Mouse (Mus musculus) embryonic fibroblast, embryonic 13.5 days (primary cell): ENCODE measurements at regions not wholly inside any gene's neighbourhood (a gene's known extent, or its start where the extent isn't known, plus 50 kb on each side); places are given as distances from the start of the nearest gene placed in this dataset.

Experiments
- CTCF ChIP-seq: IDR thresholded peaks from 2 replicates; pipeline ENCODE4 v1.5.1; 2011; ENCODE audit warnings: mild to moderate bottlenecking, control low read depth, low read length, moderate library complexity, borderline replicate concordance; ENCODE audit not compliant: insufficient read depth
- POLR2A ChIP-seq: IDR thresholded peaks from 2 replicates; pipeline ENCODE4 v1.6.1; 2011; ENCODE audit warnings: low read depth, mild to moderate bottlenecking, control low read depth, low read length, moderate library complexity

- TF ChIP-seq CTCF (no peak), POLR2A (no peak)
Measured at GRCm38 (mm10) chr9:120854351-120854750, 74.7 kb upstream of the Ctnnb1 start.
